ENCODE assay signal across 9 mouse cellular contexts in genomic region chr15:102117461-102118443, GRCm38 (mm10). TPM values are rescaled to one million over a fixed set of nuclear protein-coding genes. Genes with fewer than 3 reads are reported as not detected.
DNase-seq lines count a peak whose midpoint lies in the region; ATAC-seq and TF ChIP-seq lines count a peak whose summit lies in the region.
"Had no signal": no experiment of that assay in that cellular context is flagged by ENCODE, and none has a peak within 500 bp of the region (broad histone marks: within the 10 kb centered on the region; RNA-seq: fewer than 3 reads in every experiment).

No protein-coding gene starts in this region.

- TF ChIP-seq CTCF in forebrain, postnatal 0 days (IDR thresholded peaks at IDR 0.05; ENCODE audit: low read depth) = peak; percentile 65

- peak; percentile 27; the same call in 1 of the 2 replicates for ATAC-seq in forebrain, postnatal 0 days
- peak; percentile 46; the same call in 1 of the 2 replicates for ATAC-seq in lung, embryonic 16.5 days (ENCODE audit: low read depth)
- ATAC-seq in monocyte, adult 5-6 weeks (replicated peaks; ENCODE audit: insufficient number of reproducible peaks, low FRiP score, low TSS enrichment, poor library complexity, severe bottlenecking) = no peak

- DNase-seq in heart, adult 18-20 months = peak; percentile 61 to 72
- no peak for DNase-seq in heart, embryonic 10.5 days (ENCODE audit: low spot score)
- DNase-seq in MN1 (ENCODE audit: low spot score) = peak; percentile 63
- DNase-seq in forebrain, postnatal 0 days = no peak
- DNase-seq in B cell, adult 2 months = no peak
- no peak for DNase-seq in frontal cortex, adult 2 months (ENCODE audit: extremely low spot score in 1 of 2, low spot score in 1 of 2)

- H3K4me2 ChIP-seq in forebrain, postnatal 0 days (ENCODE audit: low read depth) = no peak overlapping the region
- H3K4me2 ChIP-seq in lung, embryonic 16.5 days (ENCODE audit: low read depth, low read length) = no peak overlapping the region
- H3K4me2 ChIP-seq: heart, embryonic 15.5 days had no signal

- no peak overlapping the region for H3K27ac ChIP-seq in heart, embryonic 10.5 days
- peak overlapping the region; percentile 59 for H3K27ac ChIP-seq in forebrain, postnatal 0 days (ENCODE audit: low read depth, low read length)
- peak overlapping the region; percentile 30; the same call in 1 of the 2 replicates for H3K27ac ChIP-seq in lung, embryonic 16.5 days (ENCODE audit: low read length)
- H3K27ac ChIP-seq: heart, embryonic 15.5 days had no signal

- 73% methylated on average over 19 of the region's 19 CpGs for WGBS in heart, embryonic 10.5 days
- WGBS in forebrain, postnatal 0 days = 74% methylated on average over 19 of the region's 19 CpGs
- 63% methylated on average over 19 of the region's 19 CpGs for WGBS in lung, embryonic 16.5 days

- H3K27me3 ChIP-seq in heart, embryonic 10.5 days (ENCODE audit: insufficient read depth, poor library complexity, severe bottlenecking) = no peaks in the 10 kb centered on the region
- no peaks in the 10 kb centered on the region for H3K27me3 ChIP-seq in forebrain, postnatal 0 days (ENCODE audit: insufficient read depth, low read length)
- H3K27me3 ChIP-seq in lung, embryonic 16.5 days (ENCODE audit: control insufficient read depth, insufficient read depth, low read depth, low read length) = no peaks in the 10 kb centered on the region
- H3K27me3 ChIP-seq: heart, embryonic 15.5 days had no signal

- peaks cover 95% of the 10 kb centered on the region for H3K36me3 ChIP-seq in heart, embryonic 10.5 days
- peaks cover 68% of the 10 kb centered on the region for H3K36me3 ChIP-seq in forebrain, postnatal 0 days (ENCODE audit: insufficient read depth)
- peaks cover 44% of the 10 kb centered on the region for H3K36me3 ChIP-seq in lung, embryonic 16.5 days (ENCODE audit: control insufficient read depth, insufficient read depth, low read length)

- no peak overlapping the region for H3K4me3 ChIP-seq in heart, embryonic 10.5 days
- no peak overlapping the region for H3K4me3 ChIP-seq in forebrain, postnatal 0 days (ENCODE audit: low read depth, low read length)
- H3K4me3 ChIP-seq in lung, embryonic 16.5 days (ENCODE audit: low read length) = no peak overlapping the region
- H3K4me3 ChIP-seq: heart, embryonic 15.5 days had no signal

- peaks cover 4% of the 10 kb centered on the region; the same call in 1 of the 2 replicates for H3K4me1 ChIP-seq in heart, embryonic 10.5 days
- no peaks in the 10 kb centered on the region for H3K4me1 ChIP-seq in forebrain, postnatal 0 days (ENCODE audit: insufficient read depth)
- H3K4me1 ChIP-seq in lung, embryonic 16.5 days (replicated peaks; ENCODE audit: control insufficient read depth, insufficient read depth, low read length) = peaks cover 17% of the 10 kb centered on the region

- H3K9me3 ChIP-seq in heart, embryonic 10.5 days = no peaks in the 10 kb centered on the region
- no peaks in the 10 kb centered on the region for H3K9me3 ChIP-seq in forebrain, postnatal 0 days (ENCODE audit: low read length)
- H3K9me3 ChIP-seq in lung, embryonic 16.5 days (ENCODE audit: control insufficient read depth, low read length) = no peaks in the 10 kb centered on the region
- H3K9me3 ChIP-seq: heart, embryonic 15.5 days had no signal

- no peak overlapping the region for H3K9ac ChIP-seq in forebrain, postnatal 0 days
- no peak overlapping the region for H3K9ac ChIP-seq in lung, embryonic 16.5 days (ENCODE audit: low read length)
- H3K9ac ChIP-seq: heart, embryonic 15.5 days had no signal

RNA-seq across cellular contexts. Expression of gene Tns2, which starts 17.5 kb away (rescaled TPM):
- total RNA-seq in heart, adult 18-20 months (2021) = 100 to 1,000 TPM; 109 to 123 TPM
- 19.8 and 19.9 TPM in 2 replicates for polyA plus RNA-seq in heart, embryonic 10.5 days (2016; fragmentation: Nextera tagmentation; extraction: Ambion mirVana)
- 7.0 and 8.4 TPM in 2 replicates for total RNA-seq in forebrain, postnatal 0 days (2014; rRNA removed)
- 2.8 and 5.0 TPM in 2 replicates for polyA plus RNA-seq in forebrain, postnatal 0 days (2015; fragmentation: Nextera tagmentation; extraction: Ambion mirVana)
- 68.5 and 72.8 TPM in 2 replicates for polyA plus RNA-seq in lung, embryonic 16.5 days (2015; fragmentation: Nextera tagmentation; extraction: Ambion mirVana)
- 5.7 TPM in 1 of 3 replicates, not detected in the others for total RNA-seq in monocyte, adult 5-6 weeks (2017)
- polyA plus RNA-seq in frontal cortex, adult 2 months (2012; rRNA removed) = 28.0 and 29.5 TPM in 2 replicates

RNA-seq across cellular contexts. Expression of gene Spryd3, which starts 18.3 kb away (rescaled TPM):
- 10 to 100 TPM; 14.4 to 15.3 TPM for total RNA-seq in heart, adult 18-20 months (2021)
- 19.0 and 19.4 TPM in 2 replicates for polyA plus RNA-seq in heart, embryonic 10.5 days (2016; fragmentation: Nextera tagmentation; extraction: Ambion mirVana)
- 90.6 and 110 TPM in 2 replicates for total RNA-seq in forebrain, postnatal 0 days (2014; rRNA removed)
- polyA plus RNA-seq in forebrain, postnatal 0 days (2015; fragmentation: Nextera tagmentation; extraction: Ambion mirVana) = 76.5 and 95.6 TPM in 2 replicates
- polyA plus RNA-seq in lung, embryonic 16.5 days (2015; fragmentation: Nextera tagmentation; extraction: Ambion mirVana) = 21.2 and 22.7 TPM in 2 replicates
- 49.3 to 56.3 TPM (median 49.3 TPM) in 3 replicates for total RNA-seq in monocyte, adult 5-6 weeks (2017)
- polyA plus RNA-seq in frontal cortex, adult 2 months (2012; rRNA removed) = 127 and 136 TPM in 2 replicates

RNA-seq across cellular contexts. Expression of gene Igfbp6, which starts 26.4 kb away (rescaled TPM):
- total RNA-seq in heart, adult 18-20 months (2021) = 10 to 100 TPM; 23.3 to 39.7 TPM
- 0.64 and 0.67 TPM in 2 replicates for polyA plus RNA-seq in heart, embryonic 10.5 days (2016; fragmentation: Nextera tagmentation; extraction: Ambion mirVana)
- total RNA-seq in forebrain, postnatal 0 days (2014; rRNA removed) = 11.4 and 12.2 TPM in 2 replicates
- polyA plus RNA-seq in forebrain, postnatal 0 days (2015; fragmentation: Nextera tagmentation; extraction: Ambion mirVana) = 8.1 and 10.3 TPM in 2 replicates
- 25.8 and 34.5 TPM in 2 replicates for polyA plus RNA-seq in lung, embryonic 16.5 days (2015; fragmentation: Nextera tagmentation; extraction: Ambion mirVana)
- total RNA-seq in monocyte, adult 5-6 weeks (2017) = 0.38 to 1.4 TPM (median 0.68 TPM) in 3 replicates
- 46.3 and 51.8 TPM in 2 replicates for polyA plus RNA-seq in frontal cortex, adult 2 months (2012; rRNA removed)

RNA-seq across cellular contexts. Expression of gene Soat2, which starts 32.6 kb away (rescaled TPM):
- total RNA-seq in heart, adult 18-20 months (2021) = not detected
- 2.0 and 7.9 TPM in 2 replicates for polyA plus RNA-seq in heart, embryonic 10.5 days (2016; fragmentation: Nextera tagmentation; extraction: Ambion mirVana)
- 0.10 TPM in 1 of 2 replicates, not detected in the other for total RNA-seq in forebrain, postnatal 0 days (2014; rRNA removed)
- polyA plus RNA-seq in forebrain, postnatal 0 days (2015; fragmentation: Nextera tagmentation; extraction: Ambion mirVana) = 0.12 TPM in 1 of 2 replicates, not detected in the other
- polyA plus RNA-seq in lung, embryonic 16.5 days (2015; fragmentation: Nextera tagmentation; extraction: Ambion mirVana) = 0.30 and 0.50 TPM in 2 replicates
- total RNA-seq in monocyte, adult 5-6 weeks (2017) = 6.2 to 25.0 TPM (median 10.2 TPM) in 3 replicates
- polyA plus RNA-seq in frontal cortex, adult 2 months (2012; rRNA removed) = 0.16 and 0.25 TPM in 2 replicates

RNA-seq across cellular contexts. Expression of gene Eif4b, which starts 44.2 kb away (rescaled TPM):
- total RNA-seq in heart, adult 18-20 months (2021) = 100 to 1,000 TPM; 151 to 167 TPM
- polyA plus RNA-seq in heart, embryonic 10.5 days (2016; fragmentation: Nextera tagmentation; extraction: Ambion mirVana) = 85.5 and 99.6 TPM in 2 replicates
- 187 and 194 TPM in 2 replicates for total RNA-seq in forebrain, postnatal 0 days (2014; rRNA removed)
- polyA plus RNA-seq in forebrain, postnatal 0 days (2015; fragmentation: Nextera tagmentation; extraction: Ambion mirVana) = 69.7 and 72.8 TPM in 2 replicates
- 122 and 123 TPM in 2 replicates for polyA plus RNA-seq in lung, embryonic 16.5 days (2015; fragmentation: Nextera tagmentation; extraction: Ambion mirVana)
- total RNA-seq in monocyte, adult 5-6 weeks (2017) = 248 to 278 TPM (median 251 TPM) in 3 replicates
- 108 and 115 TPM in 2 replicates for polyA plus RNA-seq in frontal cortex, adult 2 months (2012; rRNA removed)

Comparison
In these comparisons a context has a peak if more than half of its experiments do, and no peak if none do; other contexts are left out.
1. DNase-seq: peak in heart, adult 18-20 months (2 of 2) and MN1 (single experiment); none in heart, embryonic 10.5 days (single experiment), forebrain, postnatal 0 days (single experiment), B cell, adult 2 months (0 of 2) and frontal cortex, adult 2 months (0 of 2).